Mouse (Mus musculus) forebrain, postnatal 0 days (tissue): ENCODE data around the gene Nell2. TPM values are rescaled to one million over a fixed set of nuclear protein-coding genes. Genes with fewer than 3 reads are reported as not detected.

Experiments used
- ATAC-seq: fragments of 200-750 bp; cut with Nextera tagmentation; 2 replicates; pipeline ENCODE4 v1.8.0; 2017; ENCODE audit warnings: mild to moderate bottlenecking, moderate library complexity
- DNase-seq: peaks from one replicate; pipeline ENCODE4 v3.0.0-alpha.2; 2015
- H3K27ac ChIP-seq: fragments of 300-500 bp; sonication (generic); 2 replicates; pipeline ENCODE4 v1.5.1; 2014; ENCODE audit warnings: low read depth, mild to moderate bottlenecking, antibody characterized with exemption, low read length, moderate library complexity, mixed read lengths
- H3K27me3 ChIP-seq: fragments of 300-500 bp; sonication (generic); 2 replicates; pipeline ENCODE4 v1.6.1; 2014; ENCODE audit warnings: mild to moderate bottlenecking, low read length, mixed read lengths; ENCODE audit not compliant: insufficient read depth
- H3K36me3 ChIP-seq: fragments of 300-500 bp; sonication (generic); 2 replicates; pipeline ENCODE4 v1.6.1; 2014; ENCODE audit warnings: mild to moderate bottlenecking, moderate library complexity; ENCODE audit not compliant: insufficient read depth
- H3K4me1 ChIP-seq: fragments of 300-500 bp; sonication (generic); 2 replicates; pipeline ENCODE4 v1.6.1; 2014; ENCODE audit warnings: antibody characterized with exemption; ENCODE audit not compliant: insufficient read depth
- H3K4me2 ChIP-seq: fragments of 300-500 bp; sonication (generic); 2 replicates; pipeline ENCODE4 v1.6.1; 2014; ENCODE audit warnings: low read depth, mild to moderate bottlenecking, moderate library complexity
- H3K4me3 ChIP-seq: fragments of 300-500 bp; sonication (generic); 2 replicates; pipeline ENCODE4 v1.5.1; 2014; ENCODE audit warnings: low read depth, low read length, mixed read lengths
- H3K9ac ChIP-seq: fragments of 300-500 bp; sonication (generic); 2 replicates; pipeline ENCODE4 v1.6.1; 2014; ENCODE audit warnings: mild to moderate bottlenecking
- H3K9me3 ChIP-seq: fragments of 300-500 bp; sonication (generic); 2 replicates; pipeline ENCODE4 v1.6.1; 2016; ENCODE audit warnings: low read length
- CTCF ChIP-seq: sonication (generic); IDR thresholded peaks from 2 replicates; pipeline ENCODE4 v1.5.1; 2016; ENCODE audit warnings: antibody characterized with exemption, control low read depth, low read depth
- WGBS: fragments of 180-500 bp; shearing (Covaris S2); extraction: QIAGEN DNeasy Blood & Tissue Kit; methylation state at CpG from one replicate; pipeline ENCODE4 v1.1.7; 2014; 5-methylcytosine and 5-hydroxymethylcytosine counted together
- polyA plus RNA-seq: library from polyadenylated mRNA; unstranded; fragments of >200 nt; fragmentation: Nextera tagmentation; extraction: Ambion mirVana; gene quantifications from 2 replicates; pipeline ENCODE4 v1.2.1, GENCODE M21; 2015
- total RNA-seq: library from RNA; depleted of rRNA; stranded (reverse); fragments of >200 nt; gene quantifications from 2 replicates; pipeline ENCODE4 v1.2.3, GENCODE M21; 2014

The Nell2 gene
- total and polyA plus RNA-seq, 2 experiments from 2014 or later, result 258 to 303 TPM

GRCm38 (mm10) chr15:95185419-95185818 lies 342.9 kb downstream of the Nell2 start:
- ATAC-seq (0 out of 2 replicates have a peak, but pooled peaks have one; percentile 41), DNase-seq (peak; percentile 17)
- H3K4me3 ChIP-seq, result no peak overlapping the region
- TF ChIP-seq CTCF, result no peak
- 47% methylated on average over 9 of the region's 9 CpGs for WGBS
- H3K4me1 ChIP-seq, result peaks cover 11% of the 10 kb centered on the region; the same call in 1 of the 2 replicates
- no peak overlapping the region for H3K4me2 ChIP-seq
- H3K9ac ChIP-seq, result no peak overlapping the region
- no peaks in the 10 kb centered on the region for H3K9me3 ChIP-seq
- no peak overlapping the region for H3K27ac ChIP-seq
- no peaks in the 10 kb centered on the region for H3K27me3 ChIP-seq
- H3K36me3 ChIP-seq, result no peaks in the 10 kb centered on the region

GRCm38 (mm10) chr15:95183450-95183849 lies 344.9 kb downstream of the Nell2 start:
- no peak overlapping the region for H3K27ac ChIP-seq
- no peaks in the 10 kb centered on the region for H3K27me3 ChIP-seq
- H3K4me3 ChIP-seq, result no peak overlapping the region
- H3K9me3 ChIP-seq, result no peaks in the 10 kb centered on the region
- H3K36me3 ChIP-seq, result no peaks in the 10 kb centered on the region
- ATAC-seq (no peak), DNase-seq (no peak)
- no peak overlapping the region for H3K9ac ChIP-seq
- 90% methylated on average over 5 of the region's 5 CpGs for WGBS
- no peak for TF ChIP-seq CTCF
- no peak overlapping the region for H3K4me2 ChIP-seq
- H3K4me1 ChIP-seq, result peaks cover 11% of the 10 kb centered on the region; the same call in 1 of the 2 replicates

GRCm38 (mm10) chr15:95156828-95157227 lies 371.5 kb downstream of the Nell2 start:
- no peak overlapping the region for H3K27ac ChIP-seq
- H3K27me3 ChIP-seq, result no peaks in the 10 kb centered on the region
- no peak overlapping the region for H3K4me2 ChIP-seq
- 20% methylated on average over 3 of the region's 3 CpGs for WGBS
- TF ChIP-seq CTCF, result no peak
- H3K9ac ChIP-seq, result no peak overlapping the region
- H3K4me1 ChIP-seq, result no peaks in the 10 kb centered on the region
- H3K36me3 ChIP-seq, result no peaks in the 10 kb centered on the region
- ATAC-seq (no peak), DNase-seq (no peak)
- H3K4me3 ChIP-seq, result no peak overlapping the region
- H3K9me3 ChIP-seq, result no peaks in the 10 kb centered on the region

- Histone ChIP-seq H3K27me3 (no peaks in the 10 kb centered on the region), H3K9ac (no peak overlapping the region), H3K4me2 (no peak overlapping the region), H3K4me3 (no peak overlapping the region), H3K36me3 (no peaks in the 10 kb centered on the region), H3K9me3 (no peaks in the 10 kb centered on the region), H3K27ac (no peak overlapping the region), H3K4me1 (no peaks in the 10 kb centered on the region)
- TF ChIP-seq CTCF, result no peak
- WGBS, result 82% methylated on average over 2 of the region's 2 CpGs
- DNase-seq (no peak), ATAC-seq (no peak)
These were observed 383.2 kb downstream of the Nell2 start for GRCm38 (mm10) chr15:95145118-95145517.

GRCm38 (mm10) chr15:95144131-95144530 lies 384.2 kb downstream of the Nell2 start:
- Histone ChIP-seq H3K9ac (no peak overlapping the region), H3K27ac (no peak overlapping the region), H3K27me3 (no peaks in the 10 kb centered on the region), H3K4me2 (no peak overlapping the region), H3K4me3 (no peak overlapping the region), H3K4me1 (no peaks in the 10 kb centered on the region), H3K9me3 (no peaks in the 10 kb centered on the region), H3K36me3 (no peaks in the 10 kb centered on the region)
- DNase-seq (no peak), ATAC-seq (no peak)
- 71% methylated on average over 2 of the region's 2 CpGs for WGBS
- no peak for TF ChIP-seq CTCF

- H3K27ac ChIP-seq, result no peak overlapping the region
- TF ChIP-seq CTCF, result no peak
- H3K36me3 ChIP-seq, result no peaks in the 10 kb centered on the region
- no peaks in the 10 kb centered on the region for H3K27me3 ChIP-seq
- H3K4me1 ChIP-seq, result 0 out of 2 replicates have a peak, but pooled peaks cover 5% of the 10 kb centered on the region
- no peak for ATAC-seq
- no peak overlapping the region for H3K4me2 ChIP-seq
- no peak overlapping the region for H3K9ac ChIP-seq
- 76% methylated on average over 12 of the region's 12 CpGs for WGBS
- no peak for DNase-seq
- no peaks in the 10 kb centered on the region for H3K9me3 ChIP-seq
- no peak overlapping the region for H3K4me3 ChIP-seq
These were observed 389.5 kb downstream of the Nell2 start for GRCm38 (mm10) chr15:95138709-95139409.

GRCm38 (mm10) chr15:95137018-95137810 lies 391.1 kb downstream of the Nell2 start:
- Histone ChIP-seq H3K4me1 (0 out of 2 replicates have a peak, but pooled peaks cover 5% of the 10 kb centered on the region), H3K4me2 (no peak overlapping the region), H3K27ac (no peak overlapping the region), H3K36me3 (no peaks in the 10 kb centered on the region), H3K27me3 (no peaks in the 10 kb centered on the region), H3K9ac (no peak overlapping the region), H3K4me3 (no peak overlapping the region), H3K9me3 (no peaks in the 10 kb centered on the region)
- 34% methylated on average over 10 of the region's 10 CpGs for WGBS
- no peak for DNase-seq
- TF ChIP-seq CTCF, result no peak
- peak; percentile 20; the same call in 1 of the 2 replicates for ATAC-seq
